Mouse (Mus musculus) sigmoid colon, adult 10 weeks (tissue): Measurements from ENCODE around the gene Rnf126. TPM values are rescaled to one million over a fixed set of nuclear protein-coding genes. Genes with fewer than 3 reads are reported as not detected.

Experiments used
- polyA plus RNA-seq: library from polyadenylated mRNA; stranded (reverse); fragments of 350-450 nt; fragmentation: Illumina TruSeq; extraction: RNeasy Lipid Tissue Mini Kit (QIAGEN cat#74804); gene quantifications from one replicate; pipeline ENCODE4 v1.2.3, GENCODE M21; 2014; ENCODE audit warnings: low read depth, low replicate concordance

Rnf126 gene
- 0.73 TPM for polyA plus RNA-seq

DNA sequence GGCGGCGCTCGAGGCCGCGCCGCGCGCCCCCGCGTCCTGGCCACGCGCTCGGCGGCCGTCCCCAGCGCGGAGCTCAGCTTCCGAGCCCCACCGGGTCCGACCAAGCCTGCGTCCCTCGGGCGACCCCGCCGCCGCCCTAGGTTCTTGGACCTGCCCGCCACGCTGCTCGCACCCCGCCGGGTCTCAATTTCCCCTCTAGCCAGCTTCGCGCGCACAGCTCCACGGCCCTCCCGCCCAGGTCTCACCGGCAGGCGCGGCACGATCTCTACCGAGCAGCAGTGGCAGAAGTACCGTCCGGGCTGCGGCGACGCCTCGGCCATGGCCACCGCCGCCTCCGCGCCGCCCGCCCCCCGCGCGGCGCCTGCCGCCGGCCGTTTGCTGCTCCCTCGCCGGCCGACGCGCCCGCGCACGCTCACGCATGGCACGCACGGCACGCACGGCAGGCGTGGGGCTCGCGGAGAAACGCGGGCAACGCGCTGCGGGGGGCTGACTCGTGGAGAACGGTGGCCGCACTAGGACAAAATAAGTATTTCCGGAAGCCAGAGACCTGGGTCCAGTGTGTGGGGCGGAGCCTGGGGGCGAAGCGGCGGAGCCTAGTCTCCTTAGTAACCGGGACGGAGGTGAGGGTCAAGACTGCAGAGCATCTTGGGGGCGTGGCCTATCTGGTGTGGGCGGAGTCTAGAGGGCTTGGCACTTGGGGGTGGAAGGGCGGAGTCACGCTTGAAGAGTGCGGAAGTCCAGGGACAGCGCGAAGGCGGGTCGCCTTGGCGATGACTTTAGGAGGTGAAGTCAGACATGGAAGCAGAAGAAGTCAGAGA is at the start of gene Rnf126:
Rnf126 (minus strand) TSS at position 445 of the 818 bp plus-strand sequence.

DNA sequence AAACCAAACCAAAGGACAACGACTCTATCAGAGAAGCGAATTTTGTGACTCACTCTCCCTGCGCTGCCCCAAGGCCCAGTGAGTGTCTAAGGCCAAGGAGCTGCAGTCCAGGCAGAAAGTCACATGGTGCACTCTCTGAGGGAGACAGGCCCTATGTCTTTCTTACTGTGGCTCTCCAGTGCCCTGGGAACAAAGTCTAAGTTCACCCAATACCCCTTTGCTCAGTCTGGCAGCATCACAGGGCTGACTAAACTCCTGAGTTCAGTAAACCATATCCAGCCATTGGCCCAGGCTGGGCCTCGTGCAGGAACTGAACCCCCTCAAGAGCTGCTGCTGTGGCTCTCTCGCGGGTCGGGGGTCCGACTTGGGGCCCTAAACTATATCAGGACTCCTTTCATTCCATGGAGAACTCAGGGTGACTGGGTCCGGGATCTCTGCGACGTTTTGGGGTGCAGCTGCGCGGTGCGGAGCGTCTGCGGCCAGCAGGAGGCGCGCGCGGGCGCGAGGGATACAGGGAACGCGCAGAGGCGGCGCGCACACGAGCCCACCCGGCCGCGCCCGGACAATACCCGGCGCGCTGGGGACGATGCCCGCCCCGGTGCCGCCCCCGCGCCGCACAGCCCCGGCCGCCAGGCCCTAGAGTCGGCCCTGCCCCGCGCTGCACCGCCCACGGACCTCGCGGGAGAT is 26.4 kb upstream of the Rnf126 start, which contains the start of gene Palm:
Palm (plus strand) TSS at position 522 of the 687 bp plus-strand sequence.

DNA sequence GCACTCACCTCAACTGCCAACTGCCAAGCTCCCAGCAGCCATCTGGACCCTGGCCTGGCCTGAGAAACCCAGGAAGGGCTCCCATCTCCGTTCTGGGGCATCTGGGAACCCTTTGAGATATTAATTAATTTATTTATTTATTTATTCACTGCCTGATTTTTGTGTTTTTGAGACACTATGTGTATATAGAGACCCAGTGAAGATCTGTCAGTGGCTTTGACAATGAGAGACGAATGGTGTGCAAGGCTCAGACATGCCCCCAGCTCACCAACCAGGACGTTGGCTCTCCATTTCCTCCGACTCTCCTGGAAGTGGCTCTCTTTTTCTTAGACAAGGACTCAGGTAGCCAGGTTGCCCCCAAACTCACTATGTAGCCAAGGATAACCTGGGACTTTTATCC is 24.1 kb upstream of the Rnf126 start, which contains the start of gene Prss57:
Prss57 (minus strand) TSS at position 101 of the 400 bp plus-strand sequence.

GRCm38 (mm10) chr10:79777103-79777531 is 10.4 kb upstream of the Rnf126 start, which contains the start of gene Fstl3:
Gene Fstl3 (plus strand): TSS chr10:79777272.

GRCm38 (mm10) chr10:79754856-79755516 is 11.8 kb downstream of the Rnf126 start, which contains the start of gene Fgf22:
Gene Fgf22 (plus strand): TSS chr10:79755076.

GRCm38 (mm10) chr10:79745898-79746773 is 20.6 kb downstream of the Rnf126 start, which contains the start of gene Polrmt:
Gene Polrmt (minus strand): TSS chr10:79746581.

DNA sequence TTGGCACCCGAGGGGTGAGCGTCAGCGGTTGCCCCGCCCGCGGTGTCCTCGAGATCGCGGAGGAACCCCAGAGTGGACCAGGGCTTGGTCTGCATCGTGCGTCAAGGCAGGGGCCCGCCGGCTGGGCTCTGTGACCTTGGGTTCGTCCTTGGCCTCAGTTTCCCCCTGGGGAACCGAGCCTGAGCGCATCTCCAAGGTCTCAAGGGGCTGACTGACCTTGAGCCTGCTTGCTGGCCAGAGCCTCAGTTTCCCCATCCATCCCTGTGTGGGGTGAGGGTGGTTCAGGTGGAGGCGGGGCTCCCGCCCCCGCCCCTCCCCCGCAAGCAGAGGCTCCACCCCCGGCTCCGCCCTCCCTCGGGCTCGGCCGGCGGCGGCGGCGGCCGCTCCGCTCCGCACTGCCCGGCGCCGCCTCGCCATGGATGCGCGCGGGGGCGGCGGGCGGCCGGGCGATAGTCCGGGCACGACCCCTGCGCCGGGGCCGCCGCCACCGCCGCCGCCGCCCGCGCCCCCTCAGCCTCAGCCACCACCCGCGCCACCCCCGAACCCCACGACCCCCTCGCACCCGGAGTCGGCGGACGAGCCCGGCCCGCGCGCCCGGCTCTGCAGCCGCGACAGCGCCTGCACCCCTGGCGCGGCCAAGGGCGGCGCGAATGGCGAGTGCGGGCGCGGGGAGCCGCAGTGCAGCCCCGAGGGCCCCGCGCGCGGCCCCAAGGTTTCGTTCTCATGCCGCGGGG is 50.3 kb downstream of the Rnf126 start, which contains the start of gene Hcn2:
Hcn2 (plus strand) TSS at position 381 of the 734 bp plus-strand sequence.

Other genes starting within 250 kb of the Rnf126 start
- 9.2 TPM for gene Plpp2, start 233.2 kb downstream of the Rnf126 start, polyA plus RNA-seq
- gene Mier2, start 211.8 kb downstream of the Rnf126 start, polyA plus RNA-seq = not detected
- gene Theg, start 179.6 kb downstream of the Rnf126 start, polyA plus RNA-seq = not detected
- gene C2cd4c, start 152.9 kb downstream of the Rnf126 start, polyA plus RNA-seq = 0.16 TPM
- gene Shc2, start 129.0 kb downstream of the Rnf126 start, polyA plus RNA-seq = 1.5 TPM
- gene Odf3l2, start 121.2 kb downstream of the Rnf126 start, polyA plus RNA-seq = not detected
- gene Madcam1, start 102.4 kb downstream of the Rnf126 start, polyA plus RNA-seq = not detected
- gene Tpgs1, start 97.6 kb downstream of the Rnf126 start, polyA plus RNA-seq = not detected
- gene Cdc34, start 84.8 kb downstream of the Rnf126 start, polyA plus RNA-seq = not detected
- not detected for gene Gzmm, start 77.9 kb downstream of the Rnf126 start, polyA plus RNA-seq
- 376 TPM for gene Bsg, start 62.5 kb downstream of the Rnf126 start, polyA plus RNA-seq
- gene Hcn2, start 50.3 kb downstream of the Rnf126 start, polyA plus RNA-seq = 0.22 TPM
- 0.82 TPM for gene Polrmt, start 20.4 kb downstream of the Rnf126 start, polyA plus RNA-seq
- gene Fgf22, start 11.9 kb downstream of the Rnf126 start, polyA plus RNA-seq = not detected
- 2.5 TPM for gene Fstl3, start 10.3 kb upstream of the Rnf126 start, polyA plus RNA-seq
- not detected for gene Prss57, start 24.0 kb upstream of the Rnf126 start, polyA plus RNA-seq
- 0.69 TPM for gene Palm, start 26.6 kb upstream of the Rnf126 start, polyA plus RNA-seq
- 12.8 TPM for gene Misp, start 54.0 kb upstream of the Rnf126 start, polyA plus RNA-seq
- gene Ptbp1, start 87.5 kb upstream of the Rnf126 start, polyA plus RNA-seq = 91.3 TPM
- gene Prtn3, start 107.5 kb upstream of the Rnf126 start, polyA plus RNA-seq = not detected
- gene Plppr3, start 107.7 kb upstream of the Rnf126 start, polyA plus RNA-seq = not detected
- gene Elane, start 119.3 kb upstream of the Rnf126 start, polyA plus RNA-seq = not detected
- 0.88 TPM for gene Cfd, start 123.9 kb upstream of the Rnf126 start, polyA plus RNA-seq
- gene Med16, start 142.0 kb upstream of the Rnf126 start, polyA plus RNA-seq = 0.19 TPM
- gene Gm26602, start 143.9 kb upstream of the Rnf126 start, polyA plus RNA-seq = not detected
- 0.35 TPM for gene Kiss1r, start 150.0 kb upstream of the Rnf126 start, polyA plus RNA-seq
- 21.3 TPM for gene R3hdm4, start 154.3 kb upstream of the Rnf126 start, polyA plus RNA-seq
- 2.5 TPM for gene Arid3a, start 160.1 kb upstream of the Rnf126 start, polyA plus RNA-seq
- gene Wdr18, start 193.2 kb upstream of the Rnf126 start, polyA plus RNA-seq = 0.79 TPM
- gene Grin3b, start 203.8 kb upstream of the Rnf126 start, polyA plus RNA-seq = not detected
- 0.22 TPM for gene Tmem259, start 217.4 kb upstream of the Rnf126 start, polyA plus RNA-seq
- 4.2 TPM for gene Cnn2, start 221.6 kb upstream of the Rnf126 start, polyA plus RNA-seq
- 0.41 TPM for gene Abca7, start 229.5 kb upstream of the Rnf126 start, polyA plus RNA-seq
- gene Arhgap45, start 249.7 kb upstream of the Rnf126 start, polyA plus RNA-seq = not detected